Mouse (Mus musculus) liver, embryonic 13.5 days (tissue): Measurements from ENCODE around the gene Corin. TPM values are rescaled to one million over a fixed set of nuclear protein-coding genes. Genes with fewer than 3 reads are reported as not detected.

ENCODE experiments used
- ATAC-seq: fragments of 200-750 bp; cut with Nextera tagmentation; 2 replicates; pipeline ENCODE4 v1.8.0; 2017; ENCODE audit warnings: low read depth, mild to moderate bottlenecking, moderate number of reproducible peaks, moderate library complexity
- DNase-seq: peaks from one replicate; pipeline ENCODE4 v3.0.0; 2022
- H3K27ac ChIP-seq: fragments of 300-500 bp; sonication (generic); 2 replicates; pipeline ENCODE4 v1.5.1; 2015; ENCODE audit warnings: moderate library complexity, mild to moderate bottlenecking, inconsistent platforms
- H3K27me3 ChIP-seq: fragments of 300-500 bp; sonication (generic); 2 replicates; pipeline ENCODE4 v1.6.1; 2015; ENCODE audit warnings: mild to moderate bottlenecking, inconsistent platforms
- H3K36me3 ChIP-seq: fragments of 300-500 bp; sonication (generic); 2 replicates; pipeline ENCODE4 v1.6.1; 2015; ENCODE audit warnings: mild to moderate bottlenecking, inconsistent platforms
- H3K4me1 ChIP-seq: fragments of 300-500 bp; sonication (generic); replicated peaks from 2 replicates; pipeline ENCODE4 v1.6.1; 2015; ENCODE audit warnings: inconsistent platforms
- H3K4me2 ChIP-seq: fragments of 300-500 bp; sonication (generic); 2 replicates; pipeline ENCODE4 v1.6.1; 2015; ENCODE audit warnings: inconsistent platforms, mild to moderate bottlenecking, moderate library complexity
- H3K4me3 ChIP-seq: fragments of 300-500 bp; sonication (generic); replicated peaks from 2 replicates; pipeline ENCODE4 v1.5.1; 2015; ENCODE audit warnings: mild to moderate bottlenecking, inconsistent platforms
- H3K9ac ChIP-seq: fragments of 300-500 bp; sonication (generic); 2 replicates; pipeline ENCODE4 v1.6.1; 2015; ENCODE audit warnings: mild to moderate bottlenecking, inconsistent platforms
- H3K9me3 ChIP-seq: fragments of 300-500 bp; sonication (generic); replicated peaks from 2 replicates; pipeline ENCODE4 v1.6.1; 2016; ENCODE audit warnings: inconsistent platforms
- WGBS: fragments of 180-500 bp; shearing (Covaris S2); methylation state at CpG from one replicate; pipeline ENCODE4 v1.1.7; 2015; ENCODE audit not compliant: insufficient replicate concordance; 5-methylcytosine and 5-hydroxymethylcytosine counted together
- polyA plus RNA-seq: library from polyadenylated mRNA; unstranded; fragments of >200 nt; fragmentation: Nextera tagmentation; extraction: Ambion mirVana; gene quantifications from 2 replicates; pipeline ENCODE4 v1.2.1, GENCODE M21; 2015

The Corin gene
- 0.16 and 0.22 TPM in 2 replicates for polyA plus RNA-seq

DNA sequence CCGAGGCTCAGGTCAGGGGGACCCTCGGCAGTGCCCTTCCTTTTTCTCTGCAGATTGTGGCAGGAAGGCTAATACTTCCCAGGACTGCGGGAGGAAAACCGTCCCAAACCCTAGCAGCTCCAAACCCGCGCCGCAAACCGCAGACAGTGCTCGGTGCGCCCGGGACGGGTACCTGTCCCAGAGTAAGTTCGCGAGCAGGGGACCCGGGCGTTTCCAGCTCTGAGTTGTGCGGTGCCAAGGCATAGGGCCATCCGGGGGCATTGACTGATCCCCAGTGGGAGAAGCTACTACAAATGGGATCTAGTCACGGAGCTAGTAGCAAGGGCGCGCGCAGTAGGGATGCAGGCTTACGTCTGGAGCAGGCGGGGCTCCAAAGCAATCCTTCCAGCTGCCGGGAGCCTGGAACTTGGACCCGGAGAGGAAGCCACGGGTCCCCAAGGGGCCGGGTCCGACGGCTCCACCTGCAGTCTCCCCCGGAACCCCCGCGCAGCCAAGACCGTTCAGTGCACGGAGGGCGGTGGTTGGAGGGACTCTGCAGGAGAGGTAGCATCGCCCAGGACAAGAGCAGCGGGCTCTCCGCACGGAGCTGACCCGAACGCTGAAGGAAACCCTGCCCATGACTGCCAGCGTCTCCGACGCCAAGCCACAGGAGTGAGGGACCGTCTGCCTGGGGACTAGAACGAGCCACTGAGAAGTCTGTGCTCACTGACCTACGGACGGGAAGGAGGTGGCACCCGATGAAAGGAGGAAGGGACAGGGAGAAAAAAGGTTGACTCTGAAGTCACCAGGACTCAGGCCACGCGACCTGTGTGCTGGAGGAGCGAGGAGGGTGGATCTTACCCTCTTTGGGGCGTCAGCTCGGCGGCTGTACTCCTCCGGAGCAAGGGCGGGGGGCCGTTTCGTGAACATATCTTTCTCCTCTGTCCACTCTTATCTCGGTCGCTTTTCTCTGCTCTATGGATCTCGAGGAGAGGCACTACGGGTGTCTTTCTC, at the start of gene Corin:
TSS of gene Corin (minus strand) at position 943 of the 993 bp plus-strand sequence.
- Histone ChIP-seq H3K9ac (no peak within 1 kb of the TSS), H3K4me3 (peak within 1 kb of the TSS; percentile 32), H3K4me1 (peaks cover 8% of the 10 kb centered on the region; the same call in 1 of the 2 replicates), H3K27ac (no peak within 1 kb of the TSS), H3K9me3 (no peaks in the 10 kb centered on the region), H3K27me3 (peaks cover 38% of the 10 kb centered on the region), H3K36me3 (no peaks in the 10 kb centered on the region), H3K4me2 (peak within 1 kb of the TSS; percentile 50)
- no peak for ATAC-seq
- DNase-seq, result no peak
- WGBS, result 2% methylated on average over 64 of the region's 64 CpGs

DNA sequence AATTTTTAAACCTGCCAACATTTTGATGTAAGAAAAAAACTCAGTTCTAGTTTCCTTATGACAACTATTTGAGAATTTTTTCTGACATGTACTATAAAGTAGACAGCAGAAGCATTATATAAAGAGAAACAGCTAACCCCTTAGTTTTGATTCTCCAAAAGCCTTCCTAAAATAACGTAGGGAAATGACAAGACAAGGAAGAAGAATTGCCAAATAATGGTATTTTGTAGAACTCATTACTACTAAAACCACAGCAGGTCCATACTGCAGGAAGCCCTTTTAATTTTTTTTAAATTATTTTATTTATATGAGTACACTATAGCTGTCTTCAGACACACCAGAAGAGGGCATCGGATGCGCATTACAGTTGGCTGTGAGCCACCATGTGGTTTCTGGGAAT, 46.9 kb upstream of the Corin start:
- H3K27ac ChIP-seq, result no peak overlapping the region
- H3K9me3 ChIP-seq, result no peaks in the 10 kb centered on the region
- DNase-seq (no peak), ATAC-seq (no peak)
- no peak overlapping the region for H3K4me2 ChIP-seq
- no peak overlapping the region for H3K9ac ChIP-seq
- no peaks in the 10 kb centered on the region for H3K27me3 ChIP-seq
- H3K36me3 ChIP-seq, result peaks cover 18% of the 10 kb centered on the region
- 84% methylated on average over 3 of the region's 3 CpGs for WGBS
- no peaks in the 10 kb centered on the region for H3K4me1 ChIP-seq
- no peak overlapping the region for H3K4me3 ChIP-seq

DNA sequence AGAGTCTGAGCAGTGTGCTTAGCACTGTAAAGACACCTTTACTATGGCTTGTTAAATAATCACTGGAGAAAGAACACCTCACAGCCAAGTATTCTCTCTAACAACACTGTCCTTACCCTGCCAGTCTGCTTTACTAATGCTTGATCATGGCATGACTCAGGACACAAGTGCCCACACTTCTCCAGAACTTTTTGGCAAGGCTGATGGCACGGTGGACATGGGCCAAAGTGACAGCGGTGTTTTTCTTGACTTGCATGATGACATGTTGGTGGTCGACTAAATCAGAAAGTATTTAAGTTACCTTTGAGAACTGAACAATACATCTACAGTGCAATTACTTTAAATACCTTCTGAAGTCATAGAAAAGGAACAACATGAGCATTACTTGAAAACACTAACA, 24.6 kb upstream of the Corin start:
- H3K4me1 ChIP-seq, result no peaks in the 10 kb centered on the region
- DNase-seq (no peak), ATAC-seq (no peak)
- H3K27me3 ChIP-seq, result no peaks in the 10 kb centered on the region
- no peak overlapping the region for H3K4me3 ChIP-seq
- H3K9me3 ChIP-seq, result no peaks in the 10 kb centered on the region
- peaks cover 33% of the 10 kb centered on the region for H3K36me3 ChIP-seq
- H3K9ac ChIP-seq, result no peak overlapping the region
- H3K27ac ChIP-seq, result no peak overlapping the region
- H3K4me2 ChIP-seq, result no peak overlapping the region
- WGBS, result 82% methylated on average over 3 of the region's 3 CpGs

DNA sequence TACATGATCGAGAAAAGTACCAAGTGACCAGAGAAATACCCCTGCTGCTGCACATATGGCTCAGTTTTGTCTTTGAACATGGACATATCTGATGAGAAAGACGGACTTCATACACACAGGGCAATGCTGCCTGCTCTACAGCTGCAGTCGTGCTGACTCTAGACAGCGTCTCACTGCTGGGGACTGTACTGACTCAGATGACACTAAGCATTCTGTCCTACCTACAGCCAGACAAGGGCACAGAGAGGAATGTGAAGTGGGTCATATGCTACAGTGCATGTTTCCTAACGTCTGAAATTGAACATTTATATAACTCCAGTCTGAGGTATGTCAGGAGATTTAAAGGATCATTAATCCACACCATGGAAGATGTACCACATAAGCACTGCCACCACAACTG, 9.5 kb upstream of the Corin start:
- Histone ChIP-seq H3K36me3 (peaks cover 23% of the 10 kb centered on the region), H3K4me2 (no peak overlapping the region)

DNA sequence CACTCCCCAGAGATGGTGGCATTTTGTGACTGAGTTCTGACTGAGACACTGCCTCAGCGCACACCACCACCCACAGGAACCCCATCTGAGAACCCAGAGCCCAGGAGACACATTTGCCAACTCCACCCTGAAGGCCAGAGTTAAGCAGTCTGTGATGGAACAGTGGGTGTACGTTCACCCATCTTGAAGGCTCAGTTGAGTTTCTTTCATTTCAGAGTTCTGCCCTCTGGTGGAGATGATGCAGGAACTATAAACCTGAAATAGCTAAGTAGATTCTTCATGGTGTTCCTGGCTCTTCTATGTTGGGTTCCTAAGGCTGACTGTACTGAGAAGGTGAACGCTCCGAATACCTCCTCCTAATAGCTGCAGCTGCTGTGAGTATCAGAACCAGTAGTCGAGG, 1.5 kb upstream of the Corin start:
- 65% methylated on average over 5 of the region's 5 CpGs for WGBS
- Histone ChIP-seq H3K36me3 (no peaks in the 10 kb centered on the region), H3K4me2 (no peak overlapping the region), H3K27me3 (peaks cover 38% of the 10 kb centered on the region), H3K4me1 (peaks cover 8% of the 10 kb centered on the region; the same call in 1 of the 2 replicates), H3K9me3 (no peaks in the 10 kb centered on the region), H3K27ac (no peak overlapping the region), H3K9ac (no peak overlapping the region), H3K4me3 (no peak overlapping the region)
- DNase-seq (no peak), ATAC-seq (no peak)

More for the DNA sequence above, 9.5 kb upstream of the Corin start:
- no peaks in the 10 kb centered on the region for H3K9me3 ChIP-seq
- no peak for DNase-seq
- no peak overlapping the region for H3K4me3 ChIP-seq
- ATAC-seq, result no peak
- H3K4me1 ChIP-seq, result no peaks in the 10 kb centered on the region
- H3K9ac ChIP-seq, result no peak overlapping the region
- WGBS, result 73% methylated on average over 5 of the region's 5 CpGs
- no peaks in the 10 kb centered on the region for H3K27me3 ChIP-seq
- no peak overlapping the region for H3K27ac ChIP-seq

DNA sequence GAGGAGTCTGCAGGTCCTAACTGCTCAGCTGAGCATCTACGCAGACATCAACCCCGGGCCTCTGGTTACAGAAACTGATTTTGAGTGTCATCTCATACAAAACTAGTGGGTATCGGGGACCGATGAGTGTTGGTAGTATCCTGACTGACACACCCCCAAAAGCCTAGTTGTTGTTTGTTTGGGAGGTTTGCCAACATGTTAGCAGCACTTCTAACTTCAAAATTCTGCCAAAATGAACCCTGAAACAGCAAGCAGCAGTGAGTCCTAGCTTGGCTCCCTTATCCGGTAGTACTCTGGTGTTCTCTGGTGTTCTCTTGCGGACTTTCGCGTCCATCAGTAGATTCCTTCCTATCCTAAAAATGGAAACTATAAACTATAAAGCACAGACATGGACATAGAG, 1.5 kb downstream of the Corin start:
- DNase-seq, result no peak
- no peak overlapping the region for H3K9ac ChIP-seq
- peaks cover 38% of the 10 kb centered on the region for H3K27me3 ChIP-seq
- H3K9me3 ChIP-seq, result no peaks in the 10 kb centered on the region
- H3K36me3 ChIP-seq, result no peaks in the 10 kb centered on the region
- H3K4me2 ChIP-seq, result no peak overlapping the region
- 65% methylated on average over 8 of the region's 8 CpGs for WGBS
- ATAC-seq, result no peak
- H3K27ac ChIP-seq, result no peak overlapping the region
- H3K4me3 ChIP-seq, result no peak overlapping the region
- H3K4me1 ChIP-seq, result peaks cover 8% of the 10 kb centered on the region; the same call in 1 of the 2 replicates

DNA sequence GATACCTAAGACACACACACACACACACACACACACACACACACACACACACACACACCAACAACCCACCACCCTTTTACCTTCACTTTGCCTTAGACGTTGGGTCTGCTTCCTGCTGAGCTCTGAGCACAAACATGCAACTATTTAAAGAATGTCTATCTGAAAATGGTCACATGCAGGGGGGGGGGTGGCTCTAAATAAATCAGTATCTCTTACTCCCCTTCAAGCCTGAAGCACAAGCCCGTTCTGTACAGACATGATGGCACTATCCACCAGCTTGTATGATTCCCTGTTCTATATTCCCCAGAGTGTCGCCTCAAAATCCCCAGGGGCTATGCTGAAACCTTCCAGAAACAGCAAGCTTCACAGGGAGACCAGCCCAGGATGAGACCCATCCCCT, 2.5 kb downstream of the Corin start:
- peaks cover 8% of the 10 kb centered on the region; the same call in 1 of the 2 replicates for H3K4me1 ChIP-seq
- H3K9me3 ChIP-seq, result no peaks in the 10 kb centered on the region
- ATAC-seq (no peak), DNase-seq (no peak)
- no peak overlapping the region for H3K4me2 ChIP-seq
- H3K4me3 ChIP-seq, result no peak overlapping the region
- no peak overlapping the region for H3K27ac ChIP-seq
- H3K9ac ChIP-seq, result no peak overlapping the region
- no peaks in the 10 kb centered on the region for H3K36me3 ChIP-seq
- peaks cover 38% of the 10 kb centered on the region for H3K27me3 ChIP-seq
- WGBS, result 46% methylated on average over 3 of the region's 3 CpGs

DNA sequence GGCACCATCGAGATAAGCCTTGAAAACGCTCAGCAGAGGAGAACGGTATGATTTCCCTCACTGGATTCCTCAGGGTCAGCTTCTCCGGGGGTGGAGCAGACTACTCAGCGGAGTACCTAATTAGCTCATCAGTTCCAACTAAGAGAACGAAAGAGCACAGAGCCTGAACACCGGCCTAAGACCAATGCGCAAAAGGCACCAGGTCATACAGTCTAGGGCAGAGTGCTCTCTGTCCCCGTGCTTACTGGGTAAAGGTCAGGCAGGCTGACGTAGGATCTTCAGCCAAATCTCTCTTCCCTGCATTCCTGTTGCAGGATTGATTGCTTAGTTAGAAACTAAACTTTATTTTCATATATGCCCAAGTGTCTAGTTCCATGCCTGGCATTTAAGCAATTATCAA, 6.0 kb downstream of the Corin start:
- Histone ChIP-seq H3K27me3 (peaks cover 14% of the 10 kb centered on the region), H3K4me1 (no peaks in the 10 kb centered on the region), H3K27ac (no peak overlapping the region), H3K4me2 (no peak overlapping the region), H3K9me3 (no peaks in the 10 kb centered on the region), H3K36me3 (no peaks in the 10 kb centered on the region), H3K9ac (no peak overlapping the region), H3K4me3 (no peak overlapping the region)
- DNase-seq (no peak), ATAC-seq (no peak)
- 57% methylated on average over 10 of the region's 10 CpGs for WGBS

DNA sequence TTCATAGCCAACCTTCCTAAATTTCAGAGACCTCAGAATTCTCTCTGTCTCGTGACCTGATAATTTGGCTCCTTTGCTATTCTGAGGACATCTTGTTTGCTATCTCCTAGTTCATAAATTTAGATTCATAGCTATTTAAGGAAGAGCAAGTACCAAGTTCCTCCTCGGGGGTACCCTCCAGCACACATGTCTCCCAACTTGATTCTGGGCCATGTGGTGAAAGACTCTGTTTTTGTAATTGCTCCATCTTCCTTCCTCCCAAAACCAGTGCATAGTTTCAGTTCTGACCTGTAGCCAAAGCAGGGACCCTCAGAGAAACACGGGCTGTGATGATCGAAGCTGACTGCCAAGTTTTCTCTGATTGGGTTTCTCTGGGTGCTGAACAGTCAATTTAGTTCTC, 7.5 kb downstream of the Corin start:
- H3K9me3 ChIP-seq, result no peaks in the 10 kb centered on the region
- H3K4me1 ChIP-seq, result no peaks in the 10 kb centered on the region
- no peak overlapping the region for H3K4me2 ChIP-seq
- no peak for DNase-seq
- H3K27me3 ChIP-seq, result no peaks in the 10 kb centered on the region
- no peak overlapping the region for H3K27ac ChIP-seq
- ATAC-seq, result no peak
- WGBS, result 38% methylated on average over 4 of the region's 4 CpGs
- no peak overlapping the region for H3K4me3 ChIP-seq
- H3K9ac ChIP-seq, result no peak overlapping the region
- H3K36me3 ChIP-seq, result no peaks in the 10 kb centered on the region

DNA sequence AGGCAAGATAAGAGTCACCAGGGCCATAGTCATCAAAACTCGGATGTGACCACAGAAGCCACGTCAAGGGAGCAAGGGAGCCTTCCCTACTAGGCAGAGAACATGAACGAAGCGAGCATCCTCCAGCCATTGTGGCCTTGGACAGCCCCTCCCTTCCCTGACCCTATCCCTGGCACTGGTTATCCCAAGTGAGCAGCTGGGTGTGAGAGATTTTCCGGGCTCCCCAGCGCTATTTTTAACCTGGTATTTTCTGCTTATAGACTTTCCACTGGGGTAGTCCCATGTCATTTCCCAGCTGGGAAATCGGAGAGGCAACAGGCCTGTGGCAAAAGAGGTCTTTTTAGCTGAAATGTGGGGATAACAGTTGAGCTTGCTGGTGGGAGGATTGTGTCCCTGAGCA, 10.4 kb downstream of the Corin start:
- Histone ChIP-seq H3K27ac (no peak overlapping the region), H3K27me3 (no peaks in the 10 kb centered on the region), H3K36me3 (no peaks in the 10 kb centered on the region), H3K4me1 (no peaks in the 10 kb centered on the region), H3K4me2 (no peak overlapping the region), H3K4me3 (no peak overlapping the region), H3K9me3 (no peaks in the 10 kb centered on the region), H3K9ac (no peak overlapping the region)
- 52% methylated on average over 7 of the region's 7 CpGs for WGBS
- no peak for DNase-seq
- no peak for ATAC-seq

DNA sequence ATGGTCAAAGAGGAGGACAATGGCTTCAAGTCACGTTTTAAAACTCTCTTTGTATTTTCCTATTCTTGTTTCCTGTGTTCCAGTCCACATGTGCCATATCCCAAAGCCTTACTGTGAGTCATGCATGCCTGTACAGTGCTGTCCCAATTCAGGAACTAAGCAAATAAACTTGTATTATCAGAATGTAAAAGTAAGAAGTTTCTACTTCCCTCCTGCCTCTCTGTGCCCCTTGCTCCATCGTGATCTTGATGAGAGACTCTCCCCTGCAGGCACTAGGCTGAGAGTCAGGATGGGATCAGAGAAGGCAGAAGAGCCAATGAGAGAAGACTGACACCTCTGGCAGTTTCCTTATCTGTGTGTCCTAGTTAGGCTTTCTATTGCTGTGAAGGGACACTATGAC, 13.0 kb downstream of the Corin start:
- no peak for ATAC-seq
- DNase-seq, result no peak
- 30% methylated on average over 2 of the region's 2 CpGs for WGBS

DNA sequence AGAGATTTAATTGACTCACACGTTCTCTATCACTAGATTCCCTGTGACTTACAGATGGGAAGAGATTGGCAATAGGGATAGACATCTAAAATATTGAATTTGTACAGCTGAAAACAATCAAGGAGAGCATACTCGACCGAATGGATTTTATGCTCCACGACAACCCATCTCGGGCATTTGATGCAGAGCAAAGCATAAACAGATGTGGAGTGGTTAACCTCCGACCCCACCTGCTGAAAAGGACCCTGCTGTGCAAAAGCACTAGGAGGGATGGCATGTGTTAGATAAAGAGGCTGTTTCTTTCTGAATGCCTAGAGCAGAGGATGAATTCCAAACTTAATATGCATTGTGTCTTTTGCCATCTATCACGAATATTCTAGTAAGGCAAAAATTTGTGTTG, 23.8 kb downstream of the Corin start:
- DNase-seq (no peak), ATAC-seq (no peak)
- Histone ChIP-seq H3K27me3 (no peaks in the 10 kb centered on the region), H3K36me3 (no peaks in the 10 kb centered on the region), H3K9me3 (no peaks in the 10 kb centered on the region), H3K4me3 (no peak overlapping the region), H3K27ac (no peak overlapping the region), H3K4me2 (no peak overlapping the region), H3K4me1 (no peaks in the 10 kb centered on the region), H3K9ac (no peak overlapping the region)
- 51% methylated on average over 7 of the region's 7 CpGs for WGBS

More for the DNA sequence above, 13.0 kb downstream of the Corin start:
- Histone ChIP-seq H3K27me3 (no peaks in the 10 kb centered on the region), H3K9ac (no peak overlapping the region), H3K36me3 (no peaks in the 10 kb centered on the region), H3K4me1 (no peaks in the 10 kb centered on the region), H3K27ac (no peak overlapping the region), H3K4me3 (no peak overlapping the region), H3K9me3 (no peaks in the 10 kb centered on the region), H3K4me2 (no peak overlapping the region)
